Mouse (Mus musculus): ENCODE measurements around the gene Erc2. TPM values are rescaled to one million over a fixed set of nuclear protein-coding genes. Genes with fewer than 3 reads are reported as not detected.

Gene Erc2
- polyA plus RNA-seq, 1 experiment from 2014 or later = 6.1 TPM

DNA sequence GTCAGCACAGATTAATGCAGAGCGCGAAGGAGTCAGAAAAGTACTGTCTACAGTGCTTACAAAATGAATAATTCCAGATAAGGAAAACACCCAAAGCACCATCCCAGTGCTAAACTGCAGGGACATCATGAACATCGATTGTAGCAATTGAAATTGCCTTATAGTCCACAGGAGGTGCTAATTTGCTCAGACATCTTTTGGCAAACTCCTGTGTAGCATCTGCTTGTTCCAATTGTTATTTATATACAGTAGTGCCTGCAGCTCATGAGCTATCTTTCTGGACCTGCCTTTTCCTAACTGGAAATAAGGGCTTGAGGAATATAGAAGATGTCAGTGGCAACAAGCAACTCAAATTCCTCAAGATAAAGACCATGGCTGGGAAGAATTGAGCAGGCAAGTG lies 362.5 kb downstream of the Erc2 start:
- no peak overlapping the region for H3K4me3 ChIP-seq
- H3K4me1 ChIP-seq = no peaks in the 10 kb centered on the region
- no peak overlapping the region for H3K9ac ChIP-seq
- H3K4me2 ChIP-seq = no peak overlapping the region
- 75% methylated on average over 3 of the region's 3 CpGs for WGBS
- H3K9me3 ChIP-seq = no peaks in the 10 kb centered on the region
- H3K27ac ChIP-seq = no peak overlapping the region
- H3K36me3 ChIP-seq = no peaks in the 10 kb centered on the region
- H3K27me3 ChIP-seq = no peaks in the 10 kb centered on the region
- no peak for ATAC-seq (ENCODE audit: insufficient number of reproducible peaks, low FRiP score, low TSS enrichment, low read depth)

DNA sequence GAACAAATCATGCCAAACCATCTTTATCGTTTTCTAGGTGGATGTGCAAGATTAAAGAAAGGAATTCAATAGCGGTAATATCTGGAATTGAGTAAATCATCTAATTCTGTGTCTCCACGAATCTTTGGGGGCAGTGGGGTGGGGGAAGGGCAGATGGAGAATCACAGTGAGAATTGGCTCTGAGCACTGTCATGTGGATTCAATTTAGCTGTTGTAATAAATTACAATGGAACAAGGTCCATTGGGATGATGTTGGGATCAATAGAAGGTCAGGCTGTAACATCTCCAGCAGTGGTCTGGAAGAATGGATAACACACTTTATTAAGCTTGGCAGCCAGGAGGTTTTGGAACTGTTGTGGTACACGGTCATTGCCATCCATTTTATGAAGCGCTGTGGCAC lies 363.0 kb downstream of the Erc2 start:
- Histone ChIP-seq H3K27me3 (no peaks in the 10 kb centered on the region), H3K9ac (no peak overlapping the region), H3K36me3 (no peaks in the 10 kb centered on the region), H3K9me3 (no peaks in the 10 kb centered on the region), H3K4me3 (no peak overlapping the region), H3K4me1 (no peaks in the 10 kb centered on the region), H3K4me2 (no peak overlapping the region), H3K27ac (no peak overlapping the region)
- no peak for ATAC-seq (ENCODE audit: insufficient number of reproducible peaks, low FRiP score, low TSS enrichment, low read depth)
- WGBS = 55% methylated on average over 5 of the region's 5 CpGs

DNA sequence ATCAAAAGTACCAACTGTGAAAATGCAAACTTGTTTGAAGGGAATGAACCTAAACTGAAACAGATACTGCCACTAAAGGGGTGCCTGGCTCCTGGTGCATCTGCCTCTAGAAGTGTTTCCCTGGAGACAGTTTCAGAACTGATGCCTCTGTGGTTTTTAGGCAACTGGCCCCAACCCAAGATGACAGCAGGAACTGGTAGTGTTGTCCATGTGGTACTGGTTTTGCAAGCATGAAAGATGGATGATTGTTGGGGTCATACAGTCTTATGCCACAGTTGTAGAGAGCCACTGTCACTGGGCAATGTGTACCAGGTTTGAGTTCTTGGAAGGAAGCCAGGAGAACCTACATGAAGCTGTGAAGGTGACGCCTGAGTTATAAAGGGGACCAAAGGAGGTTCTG lies 365.2 kb downstream of the Erc2 start:
- 76% methylated on average over 1 of the region's 1 CpGs for WGBS
- H3K27ac ChIP-seq = no peak overlapping the region
- no peaks in the 10 kb centered on the region for H3K9me3 ChIP-seq
- H3K4me1 ChIP-seq = no peaks in the 10 kb centered on the region
- no peaks in the 10 kb centered on the region for H3K27me3 ChIP-seq
- no peak overlapping the region for H3K4me3 ChIP-seq
- H3K9ac ChIP-seq = no peak overlapping the region
- H3K4me2 ChIP-seq = no peak overlapping the region
- ATAC-seq (ENCODE audit: insufficient number of reproducible peaks, low FRiP score, low TSS enrichment, low read depth) = no peak
- no peaks in the 10 kb centered on the region for H3K36me3 ChIP-seq

DNA sequence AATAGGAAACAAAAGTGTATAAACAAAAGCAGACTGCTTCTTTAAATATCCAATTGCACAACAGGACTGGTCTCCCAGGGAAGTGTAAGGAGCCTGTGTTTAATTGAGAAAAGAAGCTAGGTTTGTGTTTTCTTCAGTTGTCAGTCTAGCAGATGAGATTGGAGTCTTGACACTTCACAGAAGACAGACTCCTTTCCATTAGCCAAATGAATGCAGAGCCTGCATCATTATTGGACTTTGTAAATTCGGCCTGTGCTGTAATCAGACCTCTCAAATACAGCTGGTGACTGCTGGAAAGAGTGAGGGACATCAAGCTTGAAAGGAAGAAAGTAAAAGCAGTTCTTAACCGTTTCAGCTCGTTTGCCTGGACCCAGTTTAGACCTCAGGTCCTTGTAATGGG lies 376.3 kb downstream of the Erc2 start:
- no peak for ATAC-seq (ENCODE audit: insufficient number of reproducible peaks, low FRiP score, low TSS enrichment, low read depth)
- Histone ChIP-seq H3K4me1 (no peaks in the 10 kb centered on the region), H3K9ac (no peak overlapping the region), H3K36me3 (no peaks in the 10 kb centered on the region), H3K4me3 (no peak overlapping the region), H3K4me2 (no peak overlapping the region), H3K27me3 (no peaks in the 10 kb centered on the region; the same call in 1 of the 2 replicates), H3K27ac (no peak overlapping the region), H3K9me3 (no peaks in the 10 kb centered on the region)
- 39% methylated on average over 3 of the region's 3 CpGs for WGBS

DNA sequence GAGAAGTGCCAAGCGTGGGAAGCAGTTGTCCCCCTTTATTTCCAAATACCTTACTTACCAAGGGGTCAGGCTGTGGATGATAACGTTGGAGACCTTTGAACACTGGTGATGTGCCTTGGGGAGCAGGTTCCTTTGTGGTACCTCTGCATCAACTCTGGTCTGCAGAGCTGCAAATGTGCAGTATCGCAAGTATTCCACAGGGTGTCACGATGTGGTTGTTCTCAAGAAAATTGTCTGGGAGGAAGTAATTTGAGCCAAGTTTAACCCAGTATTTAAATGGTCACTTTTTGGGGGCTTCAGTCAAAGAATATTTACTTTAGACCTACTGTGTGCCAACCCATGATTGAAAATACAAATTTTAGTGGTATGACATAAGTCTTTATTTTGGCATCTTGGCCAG lies 381.8 kb downstream of the Erc2 start:
- Histone ChIP-seq H3K4me3 (no peak overlapping the region), H3K36me3 (no peaks in the 10 kb centered on the region), H3K9ac (no peak overlapping the region), H3K4me1 (no peaks in the 10 kb centered on the region), H3K27ac (no peak overlapping the region), H3K4me2 (no peak overlapping the region), H3K9me3 (no peaks in the 10 kb centered on the region), H3K27me3 (no peaks in the 10 kb centered on the region; the same call in 1 of the 2 replicates)
- WGBS = 25% methylated on average over 4 of the region's 4 CpGs
- ATAC-seq (ENCODE audit: insufficient number of reproducible peaks, low FRiP score, low TSS enrichment, low read depth) = no peak

DNA sequence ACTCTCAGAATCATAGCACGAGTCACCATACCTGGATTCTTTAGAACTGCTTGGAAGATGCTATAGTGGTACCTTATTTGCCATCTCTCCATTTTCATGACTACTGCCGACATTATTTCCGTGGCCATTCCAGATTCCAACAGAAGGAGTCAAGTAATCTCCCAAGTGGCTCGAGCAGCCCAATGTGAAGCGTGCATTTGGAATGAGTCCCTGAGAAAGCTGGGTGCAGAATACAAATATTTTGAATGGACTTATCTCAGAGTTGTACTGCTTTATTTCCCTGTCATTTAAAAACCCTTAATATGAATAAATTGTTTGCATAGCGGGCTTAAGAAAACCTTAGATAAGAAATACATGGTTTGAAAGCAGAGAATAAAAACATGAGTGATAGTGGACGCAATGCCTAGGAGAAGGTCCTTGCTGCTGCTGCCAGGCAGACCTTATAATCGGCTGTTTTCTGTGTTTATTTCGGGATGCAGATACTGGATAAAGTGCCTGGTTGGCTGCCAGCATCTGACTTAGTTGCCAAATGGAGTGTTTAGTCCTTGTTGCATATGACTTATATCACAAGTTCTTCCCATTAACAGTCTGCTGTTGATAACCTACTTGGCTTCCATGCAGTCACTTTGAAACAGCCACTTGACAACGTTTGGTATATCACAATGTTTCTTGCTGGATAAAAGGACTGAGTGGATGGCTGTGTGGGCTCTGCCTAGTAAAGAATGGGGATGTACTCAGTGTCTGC lies 388.5 kb downstream of the Erc2 start:
- Histone ChIP-seq H3K36me3 (no peaks in the 10 kb centered on the region), H3K9ac (no peak overlapping the region), H3K9me3 (no peaks in the 10 kb centered on the region), H3K27me3 (no peaks in the 10 kb centered on the region), H3K4me2 (no peak overlapping the region), H3K4me1 (no peaks in the 10 kb centered on the region), H3K27ac (no peak overlapping the region), H3K4me3 (no peak overlapping the region)
- WGBS = 83% methylated on average over 10 of the region's 10 CpGs
- no peak for ATAC-seq (ENCODE audit: insufficient number of reproducible peaks, low FRiP score, low TSS enrichment, low read depth)

DNA sequence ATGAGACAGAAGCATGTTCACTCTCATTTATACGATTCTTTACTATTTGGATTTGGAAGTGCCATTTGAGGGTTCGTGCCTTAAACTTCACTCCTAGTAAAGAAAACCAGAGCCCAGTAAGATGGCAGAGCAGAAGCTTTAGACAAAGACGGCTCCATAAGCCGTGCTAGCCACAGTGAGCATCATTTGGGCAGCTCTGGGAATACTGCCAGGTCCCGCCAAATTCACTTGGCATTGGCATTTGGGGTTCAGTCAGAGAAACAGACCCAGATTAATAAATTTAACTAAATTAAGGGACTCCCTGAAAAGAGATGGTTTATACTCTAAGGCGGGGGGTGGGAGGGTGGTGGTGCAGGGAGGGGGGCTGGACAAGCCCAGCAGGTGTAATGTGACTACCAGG lies 401.0 kb downstream of the Erc2 start:
- 77% methylated on average over 6 of the region's 6 CpGs for WGBS
- ATAC-seq (ENCODE audit: insufficient number of reproducible peaks, low FRiP score, low TSS enrichment, low read depth) = no peak

DNA sequence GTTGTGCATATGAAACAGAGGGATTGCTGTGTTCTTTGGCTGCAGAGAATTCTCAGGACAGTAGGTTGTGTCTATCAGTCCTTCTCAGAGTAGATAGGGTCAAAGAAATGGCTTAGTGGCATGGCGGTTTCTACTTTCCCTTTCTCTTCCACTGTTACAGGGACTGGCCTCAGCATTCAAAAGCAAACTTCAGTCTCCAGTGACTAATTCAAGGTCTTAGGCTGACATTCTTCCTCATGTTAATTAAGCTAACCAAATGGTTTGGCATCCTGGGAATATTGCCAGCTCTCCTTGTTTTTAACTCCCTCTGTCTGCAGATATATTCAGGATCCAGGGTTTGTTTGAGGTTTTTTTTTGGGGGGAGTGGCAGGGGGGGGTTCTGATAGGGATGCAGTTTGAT lies 408.6 kb downstream of the Erc2 start:
- Histone ChIP-seq H3K27me3 (no peaks in the 10 kb centered on the region), H3K27ac (no peak overlapping the region), H3K4me3 (no peak overlapping the region), H3K4me1 (no peaks in the 10 kb centered on the region), H3K9me3 (no peaks in the 10 kb centered on the region), H3K4me2 (no peak overlapping the region), H3K9ac (no peak overlapping the region), H3K36me3 (no peaks in the 10 kb centered on the region)
- WGBS = 81% methylated on average over 1 of the region's 1 CpGs
- no peak for ATAC-seq (ENCODE audit: insufficient number of reproducible peaks, low FRiP score, low TSS enrichment, low read depth)

More for the DNA sequence above, 401.0 kb downstream of the Erc2 start:
- H3K9ac ChIP-seq = no peak overlapping the region
- no peak overlapping the region for H3K4me2 ChIP-seq
- no peak overlapping the region for H3K27ac ChIP-seq
- no peak overlapping the region for H3K4me3 ChIP-seq
- H3K27me3 ChIP-seq = no peaks in the 10 kb centered on the region
- H3K4me1 ChIP-seq = no peaks in the 10 kb centered on the region
- no peaks in the 10 kb centered on the region for H3K9me3 ChIP-seq
- no peaks in the 10 kb centered on the region for H3K36me3 ChIP-seq

DNA sequence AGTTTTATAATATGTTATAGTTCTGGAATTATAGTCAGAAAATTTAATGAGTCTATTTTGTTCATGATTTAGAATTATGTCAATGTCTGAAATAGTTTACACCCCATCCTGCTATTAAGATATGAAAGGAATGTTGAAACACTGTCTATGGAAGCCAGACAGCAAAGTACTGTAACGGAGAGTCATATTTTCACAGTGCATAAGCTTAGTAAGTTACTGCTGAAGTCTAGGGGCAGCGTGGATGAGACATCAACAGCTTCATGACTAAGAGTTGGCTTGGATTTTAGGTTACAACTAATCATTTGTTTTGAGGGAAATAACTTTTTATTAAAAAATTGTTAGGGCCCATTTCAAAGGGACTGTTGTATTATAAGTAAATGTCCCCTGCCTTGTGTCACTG lies 412.8 kb downstream of the Erc2 start:
- Histone ChIP-seq H3K4me1 (no peaks in the 10 kb centered on the region), H3K9ac (no peak overlapping the region), H3K27ac (no peak overlapping the region), H3K27me3 (no peaks in the 10 kb centered on the region), H3K4me2 (no peak overlapping the region), H3K9me3 (no peaks in the 10 kb centered on the region), H3K36me3 (no peaks in the 10 kb centered on the region), H3K4me3 (no peak overlapping the region)
- 53% methylated on average over 2 of the region's 2 CpGs for WGBS
- ATAC-seq (ENCODE audit: insufficient number of reproducible peaks, low FRiP score, low TSS enrichment, low read depth) = no peak

DNA sequence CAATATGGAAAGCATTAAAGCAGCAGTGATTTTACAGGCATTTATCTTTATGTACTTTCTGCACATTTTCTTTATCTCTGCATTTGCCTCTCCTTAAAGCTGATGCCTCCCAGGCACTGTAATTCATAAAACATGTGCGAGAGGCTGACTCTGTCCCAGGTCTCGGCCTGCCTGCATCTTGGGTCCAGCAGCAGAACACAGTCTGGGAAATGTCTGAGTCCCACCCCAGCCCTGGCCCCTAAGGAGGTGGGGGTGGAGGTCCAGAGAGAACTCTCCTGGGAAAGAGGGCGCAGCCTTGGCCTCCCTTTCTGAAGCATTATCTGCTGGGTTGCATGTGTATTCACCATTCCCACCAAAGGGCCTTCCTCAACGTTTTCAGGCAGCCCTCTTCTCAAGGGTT lies 420.9 kb downstream of the Erc2 start:
- WGBS = 32% methylated on average over 4 of the region's 4 CpGs
- no peaks in the 10 kb centered on the region for H3K36me3 ChIP-seq
- H3K4me1 ChIP-seq = peaks cover 4% of the 10 kb centered on the region; the same call in 1 of the 2 replicates
- peak overlapping the region; percentile 33; the same call in 1 of the 2 replicates for H3K27ac ChIP-seq
- H3K27me3 ChIP-seq = no peaks in the 10 kb centered on the region
- H3K4me3 ChIP-seq = no peak overlapping the region
- ATAC-seq (ENCODE audit: insufficient number of reproducible peaks, low FRiP score, low TSS enrichment, low read depth) = no peak
- H3K9me3 ChIP-seq = no peaks in the 10 kb centered on the region
- H3K9ac ChIP-seq = no peak overlapping the region
- no peak overlapping the region for H3K4me2 ChIP-seq

DNA sequence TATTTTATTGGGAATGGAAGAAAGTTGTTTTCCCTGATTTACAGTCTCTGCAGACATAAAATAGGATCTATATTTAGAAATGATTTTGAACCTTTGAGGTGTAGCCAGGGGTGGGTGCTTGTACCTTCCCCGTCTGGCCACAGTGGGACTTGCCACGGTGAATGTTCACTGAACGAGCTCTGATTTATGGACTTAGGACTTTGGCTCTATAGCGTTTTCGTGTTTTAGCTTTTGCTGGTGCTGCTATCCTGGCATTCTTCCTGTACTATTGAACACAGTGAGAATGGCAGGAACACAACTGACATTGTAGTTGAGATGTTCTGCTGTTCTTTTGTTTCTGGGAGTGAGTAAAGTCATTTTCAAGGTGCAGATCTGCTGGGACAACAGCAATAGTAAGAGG lies 429.4 kb downstream of the Erc2 start:
- H3K4me2 ChIP-seq = no peak overlapping the region
- whole genome bisulfite sequencing = 29% methylated on average over 5 of the region's 5 CpGs
- H3K4me3 ChIP-seq = no peak overlapping the region
- H3K27me3 ChIP-seq = peaks cover 4% of the 10 kb centered on the region; the same call in 1 of the 2 replicates
- H3K27ac ChIP-seq = no peak overlapping the region
- no peak for ATAC-seq (ENCODE audit: insufficient number of reproducible peaks, low FRiP score, low TSS enrichment, low read depth)
- H3K4me1 ChIP-seq = peaks cover 8% of the 10 kb centered on the region; the same call in 1 of the 2 replicates
- H3K9ac ChIP-seq = no peak overlapping the region
- no peaks in the 10 kb centered on the region for H3K36me3 ChIP-seq
- H3K9me3 ChIP-seq = no peaks in the 10 kb centered on the region

DNA sequence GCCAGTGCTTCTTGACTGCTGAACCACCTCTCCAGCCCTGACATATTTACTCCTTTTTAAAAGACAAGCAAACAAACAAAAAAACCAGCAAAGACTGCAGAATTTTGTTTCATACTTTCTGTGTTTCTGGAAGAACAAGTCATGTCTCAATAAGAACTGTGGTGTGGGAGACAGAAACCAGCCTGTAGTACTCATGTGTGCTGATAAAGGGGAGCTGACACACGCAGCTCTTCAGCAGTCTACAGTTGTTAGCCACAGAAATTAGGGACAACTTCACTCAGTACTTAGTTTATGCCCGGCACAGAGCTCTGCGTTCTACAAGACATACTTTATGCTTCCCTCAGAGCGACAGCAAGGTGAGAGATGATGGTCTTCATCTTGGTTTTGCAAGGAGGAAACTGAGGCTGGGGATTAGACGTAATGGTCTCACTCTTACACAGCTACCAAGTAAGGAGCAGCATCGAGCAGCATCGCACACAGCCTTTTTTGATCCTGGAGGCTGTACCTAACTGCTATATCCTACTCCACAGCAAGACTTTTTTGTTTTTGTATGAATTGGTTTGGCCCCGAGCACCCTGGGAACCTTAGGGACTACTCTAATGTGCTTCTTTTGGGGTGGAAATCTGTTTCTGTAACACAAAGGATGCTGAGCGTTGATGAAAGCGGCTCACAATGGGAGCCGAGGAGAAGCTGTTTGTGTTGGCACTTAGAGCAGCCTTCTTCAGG lies 435.1 kb downstream of the Erc2 start:
- no peak for ATAC-seq (ENCODE audit: insufficient number of reproducible peaks, low FRiP score, low TSS enrichment, low read depth)
- H3K9ac ChIP-seq = no peak overlapping the region
- WGBS = 64% methylated on average over 11 of the region's 11 CpGs

More for the DNA sequence above, 435.1 kb downstream of the Erc2 start:
- H3K9me3 ChIP-seq = no peaks in the 10 kb centered on the region
- no peak overlapping the region for H3K4me3 ChIP-seq
- H3K27ac ChIP-seq = no peak overlapping the region
- no peak overlapping the region for H3K4me2 ChIP-seq
- H3K4me1 ChIP-seq = peaks cover 11% of the 10 kb centered on the region
- H3K27me3 ChIP-seq = peaks cover 9% of the 10 kb centered on the region; the same call in 1 of the 2 replicates
- H3K36me3 ChIP-seq = no peaks in the 10 kb centered on the region

Measured in limb, embryonic 15.5 days (tissue).